Mouse (Mus musculus): ENCODE measurements at regions not wholly inside any gene's neighbourhood (a gene's known extent, or its start where the extent isn't known, plus 50 kb on each side); places are given as distances from the start of the nearest gene placed in this dataset.

DNA sequence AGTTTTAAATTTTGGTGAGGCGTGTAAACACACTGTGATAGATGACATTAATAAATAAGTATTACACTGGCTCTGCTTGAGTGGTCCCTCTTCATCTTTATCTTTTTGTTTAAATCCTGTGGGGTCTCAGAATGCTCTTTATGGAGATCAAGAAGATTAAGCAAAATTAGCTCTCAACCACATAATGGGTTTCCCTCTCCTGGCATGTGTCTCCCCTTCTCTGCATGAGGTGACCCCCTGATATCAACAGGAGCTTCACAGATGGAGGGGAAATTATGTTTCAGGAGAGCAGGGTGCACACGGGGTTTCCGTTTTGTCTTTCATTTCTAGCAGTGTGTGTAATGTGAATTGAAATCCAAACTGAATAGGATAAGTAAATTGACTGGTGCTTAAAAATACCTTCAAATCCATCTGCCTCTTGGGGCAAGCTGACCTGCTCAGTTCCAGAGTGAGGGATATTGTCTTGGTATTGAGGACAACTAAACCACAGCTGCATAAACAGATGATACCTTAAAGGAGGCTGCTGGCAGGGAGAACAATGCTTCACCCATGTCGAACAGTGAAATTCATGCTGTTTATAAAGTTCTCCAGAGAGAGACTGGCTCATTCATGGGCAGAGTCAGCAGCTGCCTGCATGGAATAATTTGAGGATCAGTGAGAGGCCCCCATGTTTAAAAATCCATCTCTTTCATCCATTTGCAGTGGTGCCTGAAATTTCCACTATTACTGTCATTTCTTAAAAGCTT is 518.3 kb upstream of the Nr2f1 start:
- Histone ChIP-seq H3K36me3 (no peaks in the 10 kb centered on the region), H3K4me1 (replicated peaks) (no peaks in the 10 kb centered on the region), H3K4me3 (replicated peaks) (no peak overlapping the region), H3K4me2 (no peak overlapping the region), H3K9me3 (replicated peaks) (no peaks in the 10 kb centered on the region), H3K27me3 (no peaks in the 10 kb centered on the region), H3K27ac (no peak overlapping the region), H3K9ac (no peak overlapping the region)
- no peak for DNase-seq
- ATAC-seq (ENCODE audit: low read depth): no peak
- WGBS (ENCODE audit: insufficient replicate concordance): 60% methylated on average over 4 of the region's 4 CpGs

DNA sequence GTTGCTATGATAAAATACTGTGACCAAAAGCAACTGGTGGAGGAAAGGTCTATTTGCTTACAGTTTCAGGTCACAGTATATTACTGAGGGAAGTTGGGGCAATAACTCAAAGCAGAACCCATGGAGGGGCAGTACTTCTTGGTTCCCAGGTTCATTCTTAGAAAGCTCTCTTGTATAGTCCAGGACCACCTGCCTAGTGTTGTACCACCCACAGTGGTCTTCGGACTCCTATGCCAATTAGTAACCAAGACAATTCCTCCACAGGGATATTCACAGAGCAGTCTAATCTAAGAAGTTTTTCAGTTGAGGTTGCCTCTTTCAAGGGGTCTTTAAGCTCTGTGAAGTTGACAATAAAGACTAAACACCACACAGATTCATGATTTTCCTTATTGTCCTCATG is 517.6 kb upstream of the Nr2f1 start:
- H3K4me2 ChIP-seq: no peak overlapping the region
- no peaks in the 10 kb centered on the region for H3K27me3 ChIP-seq
- H3K4me3 ChIP-seq (replicated peaks): no peak overlapping the region
- no peak overlapping the region for H3K9ac ChIP-seq
- no peak for DNase-seq
- H3K36me3 ChIP-seq: no peaks in the 10 kb centered on the region
- no peaks in the 10 kb centered on the region for H3K4me1 ChIP-seq (replicated peaks)
- WGBS (ENCODE audit: insufficient replicate concordance): 72% methylated on average over 1 of the region's 1 CpGs
- ATAC-seq (ENCODE audit: low read depth): no peak
- no peaks in the 10 kb centered on the region for H3K9me3 ChIP-seq (replicated peaks)
- H3K27ac ChIP-seq: no peak overlapping the region

GRCm38 (mm10) chr13:78704693-78705092 is 505.1 kb upstream of the Nr2f1 start:
- Histone ChIP-seq H3K27me3 (no peaks in the 10 kb centered on the region), H3K4me2 (no peak overlapping the region), H3K36me3 (no peaks in the 10 kb centered on the region), H3K4me1 (replicated peaks) (no peaks in the 10 kb centered on the region), H3K4me3 (replicated peaks) (no peak overlapping the region), H3K9ac (no peak overlapping the region), H3K27ac (no peak overlapping the region), H3K9me3 (replicated peaks) (no peaks in the 10 kb centered on the region)
- DNase-seq: no peak
- 74% methylated on average over 1 of the region's 1 CpGs for WGBS (ENCODE audit: insufficient replicate concordance)
- no peak for ATAC-seq (ENCODE audit: low read depth)

- no peak overlapping the region for H3K27ac ChIP-seq
- 50% methylated on average over 3 of the region's 3 CpGs for WGBS (ENCODE audit: insufficient replicate concordance)
- H3K4me1 ChIP-seq (replicated peaks): no peaks in the 10 kb centered on the region
- no peaks in the 10 kb centered on the region for H3K27me3 ChIP-seq
- no peaks in the 10 kb centered on the region for H3K36me3 ChIP-seq
- no peaks in the 10 kb centered on the region for H3K9me3 ChIP-seq (replicated peaks)
- no peak for ATAC-seq (ENCODE audit: low read depth)
- H3K4me2 ChIP-seq: no peak overlapping the region
- DNase-seq: no peak
- no peak overlapping the region for H3K9ac ChIP-seq
- no peak overlapping the region for H3K4me3 ChIP-seq (replicated peaks)
Measured at GRCm38 (mm10) chr13:78697814-78698519, 498.4 kb upstream of the Nr2f1 start.

DNA sequence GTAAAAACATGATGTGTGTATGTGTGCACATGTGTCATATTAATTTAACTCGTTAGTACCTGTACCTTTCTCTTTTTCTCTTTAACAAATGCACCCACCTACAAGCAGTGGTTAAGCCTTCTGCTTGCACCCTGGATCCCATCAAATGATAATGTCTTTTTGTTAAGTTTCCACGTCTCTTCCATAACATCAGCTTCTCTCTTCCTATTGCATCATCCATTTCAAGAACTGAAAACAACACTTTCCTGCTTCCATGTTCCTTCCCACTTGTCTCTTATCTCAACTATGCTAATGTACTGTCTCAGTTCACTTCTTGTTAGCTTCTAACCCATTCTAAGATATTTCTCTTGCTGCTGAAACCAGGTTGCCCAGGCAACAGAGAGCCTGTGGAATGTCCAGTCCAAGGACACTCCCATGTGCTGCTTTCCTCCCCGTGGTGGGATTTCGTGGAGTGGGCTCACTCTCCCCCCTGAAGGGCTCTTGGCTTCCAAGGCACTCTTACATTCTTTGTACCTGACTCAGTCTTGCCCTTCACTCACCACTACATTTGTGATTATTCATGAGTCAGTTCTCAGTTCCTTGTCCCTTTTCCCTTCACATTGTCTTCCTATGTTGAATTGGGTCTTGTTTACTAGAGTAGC is 479.8 kb upstream of the Nr2f1 start:
- no peak for ATAC-seq (ENCODE audit: low read depth)
- Histone ChIP-seq H3K4me2 (no peak overlapping the region), H3K27ac (no peak overlapping the region), H3K27me3 (no peaks in the 10 kb centered on the region), H3K4me1 (replicated peaks) (no peaks in the 10 kb centered on the region), H3K36me3 (no peaks in the 10 kb centered on the region), H3K4me3 (replicated peaks) (no peak overlapping the region), H3K9me3 (replicated peaks) (no peaks in the 10 kb centered on the region), H3K9ac (no peak overlapping the region)
- 35% methylated on average over 4 of the region's 4 CpGs for WGBS (ENCODE audit: insufficient replicate concordance)
- DNase-seq: no peak

DNA sequence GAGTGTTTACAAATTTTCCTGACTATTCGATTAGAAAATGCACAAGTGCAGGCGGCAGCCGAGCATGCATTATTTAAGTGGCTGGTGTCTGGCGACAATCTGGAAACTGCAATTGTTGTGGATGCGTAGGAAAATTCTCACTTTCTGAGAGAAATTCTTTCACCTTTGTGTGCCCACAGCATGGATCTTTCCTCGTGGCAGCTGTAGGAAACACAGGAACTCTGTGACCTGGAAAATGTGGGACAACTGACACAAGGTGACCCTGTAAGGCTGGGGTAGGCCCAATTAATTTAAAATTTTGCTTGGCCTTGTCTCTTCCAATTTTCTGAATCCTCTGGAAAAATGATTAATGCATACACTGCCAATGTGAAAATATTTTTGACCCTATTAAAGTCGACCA is 478.7 kb upstream of the Nr2f1 start:
- DNase-seq (no peak), ATAC-seq (ENCODE audit: low read depth) (no peak)
- Histone ChIP-seq H3K9me3 (replicated peaks) (no peaks in the 10 kb centered on the region), H3K27ac (no peak overlapping the region), H3K9ac (no peak overlapping the region), H3K4me1 (replicated peaks) (no peaks in the 10 kb centered on the region), H3K36me3 (no peaks in the 10 kb centered on the region), H3K4me3 (replicated peaks) (no peak overlapping the region), H3K4me2 (no peak overlapping the region), H3K27me3 (no peaks in the 10 kb centered on the region)
- WGBS (ENCODE audit: insufficient replicate concordance): 66% methylated on average over 7 of the region's 7 CpGs

- 81% methylated on average over 7 of the region's 7 CpGs for WGBS (ENCODE audit: insufficient replicate concordance)
- no peaks in the 10 kb centered on the region for H3K4me1 ChIP-seq (replicated peaks)
- H3K36me3 ChIP-seq: no peaks in the 10 kb centered on the region
- H3K9ac ChIP-seq: no peak overlapping the region
- ATAC-seq (ENCODE audit: low read depth) (no peak), DNase-seq (no peak)
- no peak overlapping the region for H3K27ac ChIP-seq
- no peaks in the 10 kb centered on the region for H3K27me3 ChIP-seq
- no peak overlapping the region for H3K4me2 ChIP-seq
- H3K9me3 ChIP-seq (replicated peaks): no peaks in the 10 kb centered on the region
- H3K4me3 ChIP-seq (replicated peaks): no peak overlapping the region
Measured at GRCm38 (mm10) chr13:78658285-78658684, 458.7 kb upstream of the Nr2f1 start.

- ATAC-seq (ENCODE audit: low read depth) (no peak), DNase-seq (no peak)
- no peaks in the 10 kb centered on the region for H3K9me3 ChIP-seq (replicated peaks)
- H3K4me3 ChIP-seq (replicated peaks): no peak overlapping the region
- no peaks in the 10 kb centered on the region for H3K4me1 ChIP-seq (replicated peaks)
- no peak overlapping the region for H3K9ac ChIP-seq
- 63% methylated on average over 2 of the region's 2 CpGs for WGBS (ENCODE audit: insufficient replicate concordance)
- no peaks in the 10 kb centered on the region for H3K36me3 ChIP-seq
- H3K4me2 ChIP-seq: no peak overlapping the region
- H3K27ac ChIP-seq: no peak overlapping the region
- H3K27me3 ChIP-seq: no peaks in the 10 kb centered on the region
Measured at GRCm38 (mm10) chr13:78656766-78657165, 457.2 kb upstream of the Nr2f1 start.

DNA sequence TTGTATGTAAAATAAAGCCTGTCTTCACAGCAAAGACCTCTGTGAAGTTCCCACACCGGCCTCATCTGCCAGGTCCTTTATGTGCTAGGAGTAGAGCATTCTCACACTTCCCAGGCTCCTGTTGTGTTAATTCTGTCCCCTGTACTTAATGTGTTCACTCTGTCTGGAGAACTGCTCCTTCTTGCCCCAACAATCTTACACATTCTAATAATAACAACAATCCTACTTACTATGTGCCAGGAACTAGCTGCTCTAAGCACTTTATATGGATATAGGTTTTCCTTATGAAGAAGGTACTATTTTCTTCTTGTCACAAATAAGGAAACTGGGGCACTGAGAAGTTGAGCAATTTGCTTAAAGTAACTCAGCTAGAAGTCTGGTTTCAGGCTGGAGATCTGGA is 456.6 kb upstream of the Nr2f1 start:
- 50% methylated on average over 1 of the region's 1 CpGs for WGBS (ENCODE audit: insufficient replicate concordance)
- no peak overlapping the region for H3K4me3 ChIP-seq (replicated peaks)
- no peak overlapping the region for H3K27ac ChIP-seq
- H3K9ac ChIP-seq: no peak overlapping the region
- H3K9me3 ChIP-seq (replicated peaks): no peaks in the 10 kb centered on the region
- ATAC-seq (ENCODE audit: low read depth) (no peak), DNase-seq (no peak)
- H3K4me1 ChIP-seq (replicated peaks): no peaks in the 10 kb centered on the region
- no peaks in the 10 kb centered on the region for H3K36me3 ChIP-seq
- H3K27me3 ChIP-seq: no peaks in the 10 kb centered on the region
- no peak overlapping the region for H3K4me2 ChIP-seq

DNA sequence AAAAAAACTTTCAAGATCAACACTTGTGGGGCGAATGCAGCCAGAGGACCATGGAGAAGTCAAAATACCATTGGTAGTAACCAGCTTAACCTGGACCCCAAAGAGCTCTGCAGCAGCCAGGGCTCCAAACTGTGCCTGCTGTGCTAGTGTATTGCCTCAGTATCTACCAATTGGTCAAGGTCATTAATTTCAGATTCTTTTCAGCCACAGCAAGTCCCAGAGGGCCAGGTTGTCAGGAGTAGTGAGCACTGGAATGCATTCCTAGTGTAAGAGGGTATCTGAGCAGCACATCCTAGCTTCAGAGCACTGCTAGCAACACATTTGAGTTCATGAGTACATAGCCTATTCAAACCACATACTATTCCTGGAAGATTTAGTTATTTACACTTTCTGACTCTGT is 451.3 kb upstream of the Nr2f1 start:
- no peak overlapping the region for H3K9ac ChIP-seq
- no peaks in the 10 kb centered on the region for H3K9me3 ChIP-seq (replicated peaks)
- no peak overlapping the region for H3K27ac ChIP-seq
- H3K36me3 ChIP-seq: no peaks in the 10 kb centered on the region
- no peak for ATAC-seq (ENCODE audit: low read depth)
- no peak overlapping the region for H3K4me2 ChIP-seq
- H3K27me3 ChIP-seq: no peaks in the 10 kb centered on the region
- no peaks in the 10 kb centered on the region for H3K4me1 ChIP-seq (replicated peaks)
- no peak overlapping the region for H3K4me3 ChIP-seq (replicated peaks)
- WGBS (ENCODE audit: insufficient replicate concordance): 38% methylated on average over 1 of the region's 1 CpGs
- no peak for DNase-seq

- DNase-seq (no peak), ATAC-seq (ENCODE audit: low read depth) (no peak)
- Histone ChIP-seq H3K27ac (no peak overlapping the region), H3K36me3 (no peaks in the 10 kb centered on the region), H3K4me2 (no peak overlapping the region), H3K9ac (no peak overlapping the region), H3K4me3 (replicated peaks) (no peak overlapping the region), H3K9me3 (replicated peaks) (no peaks in the 10 kb centered on the region), H3K4me1 (replicated peaks) (no peaks in the 10 kb centered on the region), H3K27me3 (no peaks in the 10 kb centered on the region)
- 19% methylated on average over 1 of the region's 1 CpGs for WGBS (ENCODE audit: insufficient replicate concordance)
Measured at GRCm38 (mm10) chr13:78644556-78644955, 445.0 kb upstream of the Nr2f1 start.

- H3K4me3 ChIP-seq (replicated peaks): no peak overlapping the region
- ATAC-seq (ENCODE audit: low read depth) (no peak), DNase-seq (no peak)
- no peaks in the 10 kb centered on the region for H3K27me3 ChIP-seq
- H3K36me3 ChIP-seq: no peaks in the 10 kb centered on the region
- H3K4me2 ChIP-seq: no peak overlapping the region
- no peaks in the 10 kb centered on the region for H3K9me3 ChIP-seq (replicated peaks)
- no peak overlapping the region for H3K27ac ChIP-seq
- H3K9ac ChIP-seq: no peak overlapping the region
- 14% methylated on average over 3 of the region's 3 CpGs for WGBS (ENCODE audit: insufficient replicate concordance)
- H3K4me1 ChIP-seq (replicated peaks): no peaks in the 10 kb centered on the region
Measured at GRCm38 (mm10) chr13:78643023-78643422, 443.5 kb upstream of the Nr2f1 start.

All from liver, embryonic 13.5 days (tissue).